Mouse (Mus musculus): ENCODE data around the gene Herc1. TPM values are rescaled to one million over a fixed set of nuclear protein-coding genes. Genes with fewer than 3 reads are reported as not detected.

Herc1 gene
- total RNA-seq, 4 experiments from 2014 or later, result 106 to 127 (median 112) TPM

DNA sequence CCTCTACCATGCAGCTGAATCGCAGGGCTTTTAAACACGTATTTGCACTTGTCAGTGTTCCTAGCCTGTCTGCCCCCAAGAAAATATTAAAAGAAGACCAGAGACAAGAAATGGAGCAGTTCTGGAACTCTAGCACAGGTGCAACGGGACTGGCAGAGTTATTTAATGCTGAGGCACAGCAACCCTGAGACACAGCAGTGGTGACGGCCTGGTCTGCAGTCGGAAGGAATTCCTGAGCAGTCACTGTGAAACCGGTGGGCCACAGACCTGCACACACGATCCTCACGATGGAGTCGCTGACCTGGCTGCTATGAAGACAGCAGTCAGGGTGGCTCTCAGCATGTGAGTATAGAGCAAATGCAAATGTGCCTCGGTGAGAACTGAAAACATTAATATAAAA lies 167.5 kb downstream of the Herc1 start:
- no peak for DNase-seq (ENCODE audit: low spot score in 2 of 2)

- DNase-seq (ENCODE audit: low spot score in 2 of 2), result no peak
Observed at GRCm38 (mm10) chr9:66518251-66518650, 168.0 kb downstream of the Herc1 start.

GRCm38 (mm10) chr9:66518901-66519300 lies 168.7 kb downstream of the Herc1 start:
- no peak for DNase-seq (ENCODE audit: low spot score in 2 of 2)

GRCm38 (mm10) chr9:66520299-66520698 lies 170.0 kb downstream of the Herc1 start:
- DNase-seq (ENCODE audit: low spot score in 2 of 2), result no peak

DNA sequence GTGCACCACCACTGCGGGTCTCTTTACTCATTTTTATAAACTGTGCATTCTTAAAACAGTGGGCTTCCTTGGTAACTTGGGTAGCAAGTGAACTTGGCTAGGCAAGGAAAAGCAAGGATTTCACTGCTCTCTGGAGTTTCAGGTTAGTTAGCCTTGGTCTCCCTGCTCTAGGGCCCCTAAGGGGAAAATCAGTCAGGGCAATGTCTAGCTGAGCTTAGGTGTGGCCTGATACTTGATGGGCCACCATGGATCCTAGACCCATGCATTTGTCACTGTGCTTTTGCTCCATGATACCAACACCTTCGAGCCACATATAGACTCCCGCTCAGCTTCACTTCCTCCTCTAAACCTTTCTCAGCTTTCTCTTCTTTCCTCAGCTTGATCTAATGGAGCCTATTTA lies 171.3 kb downstream of the Herc1 start:
- no peak for DNase-seq (ENCODE audit: low spot score in 2 of 2)

- no peak for DNase-seq (ENCODE audit: low spot score in 2 of 2)
Observed at GRCm38 (mm10) chr9:66542785-66543184, 192.5 kb downstream of the Herc1 start.

Other genes with a start within 250 kb of the Herc1 start
- 10 to 100 TPM; 76.2 to 82.1 (median 79.1) TPM for gene Snx1, start 223.9 kb upstream of the Herc1 start, total RNA-seq (2022)
- gene Ciao2a, start 223.8 kb upstream of the Herc1 start, total RNA-seq (2022), result 10 to 100 TPM; 25.7 to 26.7 (median 26.5) TPM
- 1 to 10 TPM; 1.4 to 2.5 (median 1.6) TPM for gene Dapk2, start 192.2 kb upstream of the Herc1 start, total RNA-seq (2022)
- gene Fbxl22, start 164.1 kb downstream of the Herc1 start, total RNA-seq (2022), result under 1 TPM; 0.17 to 0.34 (median 0.25) TPM
- 10 to 100 TPM; 36.1 to 50.1 (median 42.7) TPM for gene Usp3, start 242.7 kb downstream of the Herc1 start, total RNA-seq (2022)

Data from left cerebral cortex, adult 8-10 months (tissue).